Mouse (Mus musculus): Measurements from ENCODE around the gene Iqgap1.
"Not testable (repeated sequence)": the region's sequence is repeated elsewhere in the genome, so short reads cannot be mapped to it uniquely, and the experiment has no call there.

Gene Iqgap1

DNA sequence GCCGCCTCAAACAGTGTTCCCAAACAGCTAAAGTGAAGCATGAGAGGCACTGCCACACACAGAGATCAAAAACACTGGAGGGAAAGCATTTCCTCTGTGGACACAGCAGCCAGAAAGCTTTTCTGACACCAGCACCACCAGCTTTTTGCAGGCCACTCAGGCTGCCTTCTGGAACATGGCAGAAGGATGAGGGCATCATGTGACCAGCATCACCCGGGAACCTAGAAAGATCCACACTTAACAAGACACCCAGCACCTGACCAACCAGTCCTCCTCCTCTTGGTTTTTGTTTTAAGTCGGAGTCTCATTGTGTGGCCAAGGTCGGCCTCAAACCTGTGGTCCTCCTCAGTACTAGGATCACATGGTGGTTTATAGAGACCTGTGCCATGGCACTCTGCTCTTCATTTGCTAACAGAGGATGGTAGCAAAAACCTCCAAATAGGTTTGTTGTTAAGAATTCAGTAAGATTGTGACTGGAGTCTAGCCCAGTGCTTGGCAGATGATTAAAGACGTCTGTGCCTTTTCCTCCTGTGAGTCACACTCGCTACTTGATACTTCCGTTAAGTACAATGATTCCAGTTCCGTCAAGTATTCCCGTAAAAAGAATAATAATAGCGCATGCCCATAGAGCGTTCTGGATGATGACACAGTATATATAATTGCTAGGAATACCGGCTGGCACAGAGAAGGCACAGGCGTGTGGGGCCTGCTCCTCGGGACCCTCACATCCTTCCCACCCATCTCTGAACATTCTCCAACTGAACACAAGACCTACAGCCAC lies 51.8 kb downstream of the Iqgap1 start:
- no peak for DNase-seq (ENCODE audit: low read depth, low spot score)

DNA sequence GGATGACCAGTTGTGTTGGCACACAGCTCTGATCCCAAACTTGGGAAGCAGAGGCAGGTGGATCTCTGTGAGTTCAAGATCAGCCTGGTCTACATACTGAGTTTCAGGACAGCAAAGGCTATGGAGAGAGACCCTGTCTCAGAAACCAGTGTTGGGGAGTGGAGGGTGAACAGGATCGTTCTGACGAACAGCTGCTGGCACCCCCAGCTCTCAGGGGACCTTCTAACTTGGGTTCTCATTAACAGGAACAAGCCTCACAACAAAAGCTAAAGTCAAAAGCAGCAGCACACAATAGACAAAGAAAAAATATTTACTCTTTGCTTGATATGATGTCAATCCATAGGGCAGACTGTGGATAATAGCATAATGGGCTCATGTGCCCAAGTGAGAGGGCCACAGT lies 55.3 kb downstream of the Iqgap1 start:
- DNase-seq (ENCODE audit: low read depth, low spot score) = no peak

GRCm38 (mm10) chr7:80766861-80767312 lies 58.9 kb downstream of the Iqgap1 start:
- DNase-seq (ENCODE audit: low read depth, low spot score) = no peak

DNA sequence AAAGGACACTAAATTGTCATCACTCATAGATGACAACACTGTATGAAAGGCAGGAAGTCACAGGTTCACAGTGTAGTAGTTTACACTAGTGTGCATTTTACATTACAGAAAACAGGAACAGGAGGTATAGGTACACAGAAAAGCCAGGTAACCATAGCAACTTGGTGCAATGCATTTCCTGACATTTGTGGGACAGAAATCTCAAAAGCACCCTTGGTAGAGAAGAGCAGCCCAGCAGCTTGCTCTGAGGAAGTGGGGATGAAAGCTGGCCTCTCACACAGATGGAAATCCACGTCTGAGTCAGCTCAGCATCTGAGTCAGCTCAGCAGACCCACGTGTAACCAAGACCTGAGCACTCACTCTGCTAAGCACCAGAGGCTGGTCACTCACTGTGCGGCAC lies 59.7 kb downstream of the Iqgap1 start:
- DNase-seq (ENCODE audit: low read depth, low spot score) = no peak

DNA sequence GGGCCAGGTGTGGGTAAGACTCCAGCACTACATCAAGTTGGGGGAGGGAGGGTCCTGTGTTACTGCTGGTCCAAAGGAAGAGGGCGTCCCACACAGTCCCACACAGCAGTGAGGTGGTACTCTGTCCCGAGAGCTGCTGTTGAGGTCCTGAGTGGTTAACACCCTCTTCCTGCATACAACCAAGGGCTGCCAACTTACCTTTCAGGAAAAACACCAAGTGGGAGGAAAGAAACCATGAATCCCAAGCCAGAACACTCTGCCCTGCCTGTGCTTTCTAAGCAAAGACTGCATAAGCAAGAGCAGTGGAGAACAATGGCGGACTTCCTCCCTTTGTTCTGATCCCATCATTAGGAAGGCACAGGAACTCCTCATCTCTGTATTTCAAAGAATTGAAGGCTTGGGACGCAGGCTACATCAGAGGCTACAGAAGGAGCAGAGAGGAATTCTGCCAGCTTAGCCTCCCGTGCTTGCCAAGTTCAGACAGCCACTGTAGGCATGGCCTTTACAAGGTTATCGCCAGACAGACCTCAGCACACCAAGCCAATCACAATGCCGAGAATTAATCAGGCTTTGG lies 61.8 kb downstream of the Iqgap1 start:
- no peak for DNase-seq (ENCODE audit: low read depth, low spot score)

DNA sequence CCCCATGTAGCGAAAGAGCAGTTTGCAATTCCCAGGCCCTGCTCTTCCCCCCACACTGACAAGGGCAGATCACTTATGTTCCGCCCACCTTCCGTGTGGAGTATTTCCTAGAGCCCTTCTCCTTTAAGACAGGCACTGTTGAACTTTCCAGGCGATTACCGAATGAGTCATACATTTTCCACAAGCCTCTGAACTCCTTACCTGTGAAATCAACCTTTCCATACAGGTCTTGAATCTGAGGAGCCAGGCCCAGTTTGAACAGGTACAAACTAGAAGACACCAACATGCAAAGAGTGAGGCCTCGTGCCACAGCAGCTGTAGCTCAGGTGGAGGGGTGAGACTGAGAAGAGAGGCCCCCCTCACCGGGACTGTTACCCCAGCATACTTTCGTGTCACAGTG lies 63.5 kb downstream of the Iqgap1 start:
- DNase-seq (ENCODE audit: low read depth, low spot score) = no peak

- DNase-seq (ENCODE audit: low read depth, low spot score) = no peak
These were observed 71.7 kb downstream of the Iqgap1 start for GRCm38 (mm10) chr7:80754086-80754485.

DNA sequence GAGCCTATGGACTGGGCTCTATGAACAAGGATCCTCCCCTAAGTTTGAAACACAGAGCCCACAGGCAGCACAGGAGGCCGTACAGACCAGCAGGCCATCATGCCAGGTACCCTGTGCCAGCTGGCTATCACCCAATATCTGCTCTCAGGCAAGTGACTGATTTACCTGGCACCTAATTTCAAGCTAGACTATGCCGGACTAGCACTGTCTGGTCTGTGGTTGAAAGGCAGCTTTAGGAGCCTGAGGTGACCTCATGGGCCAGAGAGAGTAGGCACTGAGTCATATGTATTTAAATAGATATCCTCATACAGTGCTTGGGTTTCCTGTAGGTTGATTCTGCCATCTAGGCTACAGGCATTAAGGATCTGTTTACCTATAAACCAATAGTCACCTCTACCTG lies 72.2 kb downstream of the Iqgap1 start:
- no peak for DNase-seq (ENCODE audit: low read depth, low spot score)

GRCm38 (mm10) chr7:80749624-80750023 lies 76.2 kb downstream of the Iqgap1 start:
- no peak for DNase-seq (ENCODE audit: low read depth, low spot score)

DNA sequence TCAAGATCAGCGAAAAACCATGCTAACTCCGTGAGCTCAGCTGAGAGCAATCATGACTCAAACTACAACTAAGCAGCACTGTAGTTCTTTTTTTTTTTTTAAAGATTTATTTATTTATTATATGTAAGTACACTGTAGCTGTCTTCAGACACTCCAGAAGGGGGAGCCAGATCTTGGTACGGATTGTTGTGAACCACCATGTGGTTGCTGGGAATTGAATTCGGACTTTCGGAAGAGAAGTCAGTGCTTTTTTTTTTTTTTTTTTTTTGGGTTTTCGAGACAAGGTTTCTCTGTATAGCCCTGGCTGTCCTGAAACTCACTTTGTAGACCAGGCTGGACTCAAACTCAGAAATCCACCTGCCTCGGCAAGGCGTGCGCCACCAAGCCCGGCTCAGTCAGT lies 76.7 kb downstream of the Iqgap1 start:
- not testable (repeated sequence) for DNase-seq (ENCODE audit: low read depth, low spot score)

- no peak for DNase-seq (ENCODE audit: low read depth, low spot score)
These were observed 78.4 kb downstream of the Iqgap1 start for GRCm38 (mm10) chr7:80747371-80747770.

DNA sequence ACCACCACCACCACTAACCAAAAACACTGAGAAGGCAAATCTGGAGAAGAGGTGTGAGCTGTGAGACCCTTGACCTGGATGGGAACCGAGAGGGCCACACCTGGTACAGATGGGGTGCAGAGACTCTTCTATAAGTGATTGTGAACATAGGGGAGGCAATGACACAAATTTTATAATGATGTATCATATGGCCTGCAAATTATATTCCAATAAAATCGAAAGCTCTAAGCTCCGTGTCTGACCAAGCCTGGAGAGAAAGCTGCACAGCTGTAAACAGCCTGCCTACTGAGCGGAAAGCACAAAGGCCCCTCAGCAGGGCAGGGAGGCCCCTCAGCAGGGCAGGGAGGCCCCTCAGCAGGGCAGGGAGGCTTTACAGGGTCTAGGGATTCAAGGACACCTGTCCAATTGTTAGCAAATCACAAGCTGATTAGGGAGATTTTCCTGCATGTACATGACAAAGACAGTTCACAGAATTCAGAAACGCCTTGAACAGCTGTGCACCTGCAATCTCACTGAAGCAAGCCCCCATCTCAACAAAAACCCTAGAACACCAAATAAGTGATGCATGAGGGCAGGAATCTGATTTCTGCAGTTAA lies 79.5 kb downstream of the Iqgap1 start:
- DNase-seq (ENCODE audit: low read depth, low spot score) = no peak

DNA sequence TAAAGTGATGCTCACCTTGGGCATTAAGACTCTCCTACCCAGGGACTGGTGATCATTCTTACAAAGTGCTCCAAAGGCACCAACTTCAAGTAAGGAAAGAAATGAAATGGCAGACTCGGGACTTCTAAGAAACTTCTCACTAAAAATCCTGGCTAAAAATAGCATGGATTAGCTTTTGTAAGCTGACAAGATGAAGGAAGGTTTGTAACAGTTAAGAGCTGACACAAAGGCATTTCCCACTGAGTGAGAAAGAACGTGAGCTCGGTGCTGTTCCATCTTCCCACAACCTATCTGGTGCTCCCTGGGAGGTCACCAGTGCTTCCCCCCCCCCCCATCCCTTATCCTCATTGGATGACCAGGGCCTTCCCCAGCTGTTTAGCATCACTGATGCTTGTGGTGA lies 80.0 kb downstream of the Iqgap1 start:
- DNase-seq (ENCODE audit: low read depth, low spot score) = no peak

- DNase-seq (ENCODE audit: low read depth, low spot score) = no peak
These were observed 80.5 kb downstream of the Iqgap1 start for GRCm38 (mm10) chr7:80745250-80745649.

DNA sequence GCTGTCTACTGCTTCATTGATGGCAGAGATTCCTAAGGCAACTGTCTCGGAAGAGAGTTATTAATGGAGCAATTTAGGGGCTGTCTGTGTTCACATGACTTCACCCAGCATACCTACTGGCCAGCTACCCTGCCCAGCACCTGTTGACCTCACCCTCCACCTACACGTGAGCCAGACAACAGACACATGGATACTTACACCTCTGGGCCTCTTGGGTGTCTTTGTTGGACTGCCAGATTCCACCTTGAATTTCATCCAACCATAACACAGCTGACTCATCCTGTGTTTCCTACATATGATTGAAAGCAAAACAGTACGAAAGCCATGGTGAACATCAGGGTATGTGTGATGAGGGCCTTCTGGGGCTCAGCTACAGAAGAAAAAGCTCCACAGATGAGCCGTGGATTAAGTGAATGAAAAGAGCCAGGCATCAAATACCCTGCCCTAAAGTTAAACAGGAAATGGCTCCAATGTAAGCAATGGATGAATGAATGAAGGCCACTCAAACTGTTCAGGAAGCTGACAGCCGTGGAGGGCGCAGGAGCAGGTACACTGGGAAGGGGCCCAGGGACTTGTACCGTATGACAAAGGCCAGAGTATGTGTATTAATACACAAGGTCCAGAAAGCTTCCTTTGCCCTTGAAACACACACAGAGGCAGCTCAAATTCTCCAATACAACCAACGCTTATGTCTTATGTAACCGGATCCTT lies 81.7 kb downstream of the Iqgap1 start:
- no peak for DNase-seq (ENCODE audit: low read depth, low spot score)

GRCm38 (mm10) chr7:80742671-80743070 lies 83.1 kb downstream of the Iqgap1 start:
- no peak for DNase-seq (ENCODE audit: low read depth, low spot score)

- peak; percentile 55 for DNase-seq (ENCODE audit: low read depth, low spot score)
These were observed 84.8 kb downstream of the Iqgap1 start for GRCm38 (mm10) chr7:80740954-80741353.

DNA sequence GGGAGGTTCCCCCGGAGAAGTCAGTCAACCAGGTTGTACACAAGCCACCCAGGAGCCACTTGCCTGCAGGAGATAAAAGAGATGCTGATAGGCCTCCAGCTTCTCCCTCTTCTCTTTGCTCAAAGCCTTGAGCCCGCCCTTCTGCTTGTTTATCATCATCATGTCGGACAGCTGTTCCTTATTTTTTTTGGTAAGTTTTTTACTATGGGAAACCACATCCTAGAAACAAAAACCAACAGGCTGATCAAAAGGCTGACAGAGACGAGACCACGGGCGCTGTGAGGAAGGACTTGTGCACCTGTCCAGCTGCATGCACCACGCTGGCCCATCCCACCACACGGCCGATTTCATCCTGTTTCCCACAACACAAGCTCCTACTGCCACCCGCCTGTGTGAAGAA lies 89.6 kb downstream of the Iqgap1 start:
- no peak for DNase-seq (ENCODE audit: low read depth, low spot score)

DNA sequence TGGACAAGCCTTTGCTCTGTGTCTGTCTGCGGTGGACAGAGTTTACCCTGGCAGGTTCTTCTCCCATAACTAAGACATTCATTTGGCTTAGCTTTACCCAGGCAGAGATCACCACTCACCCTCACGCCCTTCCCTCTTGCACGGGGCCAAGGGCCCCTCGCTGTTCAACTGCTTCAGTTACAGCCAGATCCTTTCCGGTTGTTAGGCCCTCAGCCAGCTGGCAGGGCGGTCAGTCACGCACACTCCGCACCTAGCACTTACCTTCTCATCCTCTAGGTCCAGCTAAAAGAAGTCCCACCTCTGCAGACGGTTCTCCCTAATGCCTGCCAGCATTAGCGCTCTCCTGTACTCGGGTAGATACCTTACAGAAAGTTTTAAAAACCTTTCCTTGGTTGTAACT lies 92.8 kb downstream of the Iqgap1 start:
- no peak for DNase-seq (ENCODE audit: low read depth, low spot score)

- peak; percentile 72 for DNase-seq (ENCODE audit: low read depth, low spot score)
These were observed 96.1 kb downstream of the Iqgap1 start for GRCm38 (mm10) chr7:80729662-80730061.

- no peak for DNase-seq (ENCODE audit: low read depth, low spot score)
These were observed 104.7 kb downstream of the Iqgap1 start for GRCm38 (mm10) chr7:80721041-80721440.

- no peak for DNase-seq (ENCODE audit: low read depth, low spot score)
These were observed 106.2 kb downstream of the Iqgap1 start for GRCm38 (mm10) chr7:80719582-80719981.
